Mouse (Mus musculus): ENCODE data around the gene 1190007I07Rik.
"Not testable (repeated sequence)": the region's sequence is repeated elsewhere in the genome, so short reads cannot be mapped to it uniquely, and the experiment has no call there.

Gene 1190007I07Rik

DNA sequence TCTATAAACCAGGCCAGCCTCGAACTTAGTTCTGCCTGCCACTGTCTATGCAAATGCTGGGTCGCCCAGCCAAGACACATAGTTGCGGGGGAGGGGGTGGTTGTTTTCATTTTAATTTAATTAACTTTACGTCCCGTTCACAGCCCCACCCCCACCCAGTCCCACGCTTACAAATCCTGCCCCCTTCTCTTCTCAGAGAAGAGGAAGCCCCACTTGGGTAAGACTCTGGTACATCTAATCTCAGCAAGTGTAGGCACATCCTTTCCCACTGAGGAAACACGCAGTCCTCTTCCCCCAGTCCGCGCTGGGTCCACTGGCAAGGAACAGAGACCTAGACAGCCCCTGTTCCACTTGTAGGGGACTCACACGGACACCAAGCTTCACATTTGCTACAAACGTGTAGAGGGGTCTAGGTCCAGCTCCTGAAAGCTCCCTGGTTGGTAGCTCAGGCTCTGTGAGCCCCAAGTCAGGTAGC lies 6.1 kb upstream of the 1190007I07Rik start:
- in situ Hi-C loops (cut with MboI) = no loop called here

DNA sequence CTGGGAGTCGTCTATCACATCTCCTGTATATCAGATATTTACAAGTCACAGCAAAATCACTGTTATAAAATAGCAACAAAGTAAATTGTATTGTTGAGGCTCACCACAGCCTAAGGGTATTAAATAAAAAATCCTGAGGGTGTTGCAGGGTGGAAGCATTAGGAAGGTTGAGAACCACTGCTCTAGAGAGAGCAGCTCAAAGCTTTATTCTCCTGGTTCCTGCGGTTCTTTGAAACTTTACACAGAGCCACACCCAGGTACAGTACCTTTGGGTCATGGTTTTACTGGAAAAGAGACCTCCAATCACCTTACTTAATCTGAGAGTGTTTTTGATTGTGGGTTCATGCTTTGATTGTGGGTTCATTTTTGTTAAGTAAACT lies 515 bp upstream of the 1190007I07Rik start:
- in situ Hi-C loops (cut with MboI) = not testable (repeated sequence)

DNA sequence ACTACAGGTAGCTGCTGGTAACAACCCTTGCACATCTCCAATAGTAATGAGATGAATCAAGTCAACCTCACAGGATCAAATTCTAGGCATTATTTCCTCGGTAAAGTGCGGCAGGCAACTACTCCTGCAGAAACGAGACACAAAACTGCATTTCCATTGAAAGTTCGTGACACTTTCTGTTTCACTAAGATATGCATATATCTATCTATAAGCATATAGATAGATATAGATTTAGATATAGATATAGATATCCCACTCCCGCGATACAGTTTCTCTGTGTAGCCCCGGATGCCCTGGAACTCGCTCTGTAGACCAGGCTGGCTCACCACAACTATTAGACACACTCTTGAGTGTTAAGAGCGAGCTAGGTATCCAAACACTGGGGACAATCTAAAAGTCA lies 793 bp downstream of the 1190007I07Rik start:
- in situ Hi-C loops (cut with MboI) = no loop called here

DNA sequence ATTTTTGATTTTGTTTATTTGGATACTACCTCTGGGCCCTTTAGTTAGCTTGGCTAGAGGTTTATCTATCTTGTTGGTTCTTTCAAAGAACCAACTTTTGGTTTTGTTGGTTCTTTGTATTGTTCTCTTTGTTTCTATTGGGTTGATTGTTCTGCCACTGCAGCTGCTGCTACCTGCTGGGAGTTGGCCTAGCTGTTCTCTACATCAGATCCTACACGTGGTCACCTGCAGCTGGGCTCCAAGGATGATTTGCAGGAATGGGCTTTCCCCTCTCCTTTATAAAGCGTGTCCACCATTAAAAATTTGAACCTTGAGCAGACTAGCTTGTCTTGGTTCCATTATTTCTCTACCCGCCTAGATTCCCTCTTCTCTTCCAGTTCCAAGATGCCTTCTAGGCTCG lies 28.6 kb downstream of the 1190007I07Rik start:
- in situ Hi-C loops (cut with MboI) = not testable (repeated sequence)

DNA sequence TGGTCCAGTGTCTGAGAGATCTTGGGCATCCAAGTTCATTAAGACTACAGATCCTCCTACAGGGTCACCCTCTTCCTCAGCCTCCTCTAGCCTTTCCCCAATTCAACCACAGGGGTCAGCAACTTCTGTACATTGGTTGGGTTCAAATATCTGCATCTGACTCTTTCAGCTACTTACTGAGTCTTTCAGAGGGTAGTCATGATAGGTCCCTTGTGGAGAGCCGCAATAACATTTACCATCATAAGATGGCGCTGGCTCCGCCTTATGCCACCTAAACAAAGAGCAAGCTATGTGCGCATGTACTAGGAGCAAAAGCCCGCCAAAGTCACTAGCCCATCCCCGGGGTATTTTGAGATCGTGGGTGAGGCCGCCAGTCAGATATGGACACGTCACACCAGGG lies 33.4 kb downstream of the 1190007I07Rik start:
- in situ Hi-C loops (cut with MboI) = not testable (repeated sequence)

DNA sequence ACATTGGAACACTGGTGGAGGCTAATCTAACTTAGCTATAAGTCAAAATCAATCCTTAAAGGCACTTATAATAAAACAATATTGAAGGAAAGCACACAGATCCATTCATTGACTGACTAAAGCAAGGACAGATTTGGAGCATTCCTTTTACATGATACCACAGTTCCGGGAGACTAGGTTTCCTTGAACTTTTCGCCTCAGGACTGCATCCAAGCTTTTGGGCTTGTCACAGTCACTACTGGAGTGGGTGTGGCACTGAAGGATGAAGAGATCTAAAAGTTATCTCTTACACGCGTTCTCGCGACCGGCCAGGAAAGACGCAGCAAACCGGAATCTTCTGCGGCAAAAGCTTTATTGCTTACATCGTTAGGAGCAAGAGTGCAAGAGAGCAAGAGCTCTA lies 51.9 kb downstream of the 1190007I07Rik start:
- in situ Hi-C loops (cut with MboI) = not testable (repeated sequence)

Measured in mature B cell (primary cell).